Mouse (Mus musculus) ES-E14 (cell line): ENCODE results near the gene Chrm3. TPM values are rescaled to one million over a fixed set of nuclear protein-coding genes. Genes with fewer than 3 reads are reported as not detected.
"Not testable (repeated sequence)": the region's sequence is repeated elsewhere in the genome, so short reads cannot be mapped to it uniquely, and the experiment has no call there.

Experiments
- DNase-seq: peaks from one replicate; pipeline ENCODE4 v3.0.0-alpha.2; 2013; ENCODE audit warnings: low read depth, low spot score
- H3K27ac ChIP-seq: 2 replicates; pipeline ENCODE4 v1.5.1; 2012; ENCODE audit warnings: low read depth, mild to moderate bottlenecking, low read length, moderate library complexity, mixed read lengths; ENCODE audit not compliant: poor library complexity, insufficient read depth, severe bottlenecking
- H3K36me3 ChIP-seq: 2 replicates; pipeline ENCODE4 v1.6.1; 2012; ENCODE audit warnings: mild to moderate bottlenecking, low read length, moderate library complexity, mixed read lengths; ENCODE audit not compliant: control insufficient read depth, poor library complexity, insufficient read depth, severe bottlenecking
- H3K4me1 ChIP-seq, 2 experiments: fragments of 150-350 bp in 1 of 2; sonication (generic) in 1 of 2; 2 replicates each; pipeline ENCODE4 v1.6.1; 2012; ENCODE audit warnings: low read length in 2 of 2, mild to moderate bottlenecking in 1 of 2, mixed read lengths in 1 of 2; ENCODE audit not compliant: control insufficient read depth in 2 of 2, insufficient read depth in 2 of 2, poor library complexity in 1 of 2
- H3K4me3 ChIP-seq, 2 experiments: fragments of 150-350 bp in 1 of 2; sonication (generic) in 1 of 2; 2 replicates each; pipeline ENCODE4 v1.5.1; 2012; ENCODE audit warnings: low read length in 2 of 2, low read depth in 1 of 2, mild to moderate bottlenecking in 1 of 2, mixed read lengths in 1 of 2; ENCODE audit not compliant: insufficient read depth in 1 of 2, poor library complexity in 1 of 2, severe bottlenecking in 1 of 2
- H3K9ac ChIP-seq: 2 replicates; pipeline ENCODE4 v1.6.1; 2012; ENCODE audit warnings: low read depth, mild to moderate bottlenecking, low read length, mixed read lengths; ENCODE audit not compliant: poor library complexity, insufficient read depth, severe bottlenecking
- H3K9me3 ChIP-seq: fragments of 150-350 bp; sonication (generic); 2 replicates; pipeline ENCODE4 v1.6.1; 2012; ENCODE audit warnings: low read depth, mild to moderate bottlenecking, low read length; ENCODE audit not compliant: control insufficient read depth, insufficient read depth
- CHD2 ChIP-seq: IDR thresholded peaks from 2 replicates; pipeline ENCODE4 v1.6.1; 2014; ENCODE audit warnings: mild to moderate bottlenecking, low read depth, low read length, inconsistent platforms
- HCFC1 ChIP-seq: IDR thresholded peaks from 2 replicates; pipeline ENCODE4 v1.6.1; 2012; ENCODE audit warnings: low read length, inconsistent platforms, borderline replicate concordance; ENCODE audit not compliant: insufficient read depth
- MAFK ChIP-seq: IDR thresholded peaks from 2 replicates; pipeline ENCODE4 v1.6.1; 2014; ENCODE audit warnings: mild to moderate bottlenecking, low read depth, low read length, inconsistent platforms; ENCODE audit not compliant: insufficient read depth
- ZC3H11A ChIP-seq: IDR thresholded peaks from 2 replicates; pipeline ENCODE4 v1.6.1; 2012; ENCODE audit warnings: low read depth, mild to moderate bottlenecking, inconsistent platforms, low read length, borderline replicate concordance
- ZNF384 ChIP-seq: IDR thresholded peaks from 2 replicates; pipeline ENCODE4 v1.6.1; 2012; ENCODE audit warnings: low read depth, low read length, inconsistent platforms
- in situ Hi-C, 2 experiments: fragments of 600-800 bp; cut with MboI; formaldehyde crosslinking; loops; one replicate each; pipeline ENCODE4 v1.15.1; 2025; ENCODE audit warnings: low sequenced_read_pairs in 2 of 2, inconsistent platforms in 1 of 2; ENCODE audit not compliant: unreplicated experiment in 2 of 2
- total RNA-seq: library from RNA; depleted of rRNA; stranded (reverse); fragments of 300-350 nt; gene quantifications from 2 replicates; pipeline ENCODE4 v1.2.3, GENCODE M21; 2012

Chrm3 gene
- total RNA-seq, 1 experiment, result 2.7 TPM

DNA sequence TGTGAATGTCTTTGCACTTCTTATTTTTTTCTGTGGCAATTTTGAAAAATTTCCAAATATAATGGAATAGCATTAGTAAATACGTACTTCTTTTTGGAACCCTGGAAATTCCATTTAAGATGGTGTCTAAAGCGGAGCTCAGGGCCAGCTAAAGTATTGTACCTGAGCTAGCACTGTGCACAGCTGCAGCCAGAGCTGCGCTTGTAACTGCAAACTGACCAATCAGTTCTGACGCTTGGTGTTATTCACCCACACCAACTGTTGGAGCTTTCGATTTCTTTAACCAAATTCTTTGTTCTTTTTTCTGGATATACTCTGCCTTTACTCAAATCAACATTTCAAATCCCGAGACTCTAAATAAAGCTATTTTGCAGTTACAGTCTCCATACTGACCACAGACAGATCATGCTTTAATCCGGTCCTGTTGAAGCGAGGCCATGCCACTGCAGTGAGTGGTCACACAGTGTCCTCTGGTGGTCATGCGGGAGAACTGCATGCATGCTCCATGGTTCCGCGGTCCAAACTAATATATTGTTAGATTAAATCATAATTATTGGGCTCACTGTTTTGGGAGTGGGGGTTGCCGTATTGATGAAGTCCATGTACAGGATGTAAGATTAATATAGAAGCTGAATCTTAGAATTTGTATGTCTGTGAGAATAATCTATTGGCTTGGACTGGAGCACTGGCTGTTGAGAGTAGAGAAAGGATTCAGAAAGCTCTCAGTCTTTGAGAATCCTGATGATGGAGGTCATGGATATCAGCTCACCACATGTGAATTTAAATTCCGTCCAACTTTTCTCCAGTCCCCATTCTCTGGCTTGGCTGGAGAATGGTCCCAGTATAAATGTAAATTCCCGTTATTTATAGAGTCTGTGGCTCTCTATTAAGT, 513.9 kb downstream of the Chrm3 start:
- Histone ChIP-seq H3K36me3 (no peaks in the 10 kb centered on the region), H3K27ac (no peak overlapping the region), H3K4me3 (no peak overlapping the region), H3K4me1 (no peaks in the 10 kb centered on the region), H3K9me3 (no peaks in the 10 kb centered on the region), H3K9ac (no peak overlapping the region)
- peak; percentile 11 for DNase-seq
- no peak for TF ChIP-seq MAFK
- peak; percentile 100 for TF ChIP-seq ZC3H11A
- in situ Hi-C loops, result loop anchor here (5.0 to 10.0 kb wide), 2 partner anchors 652 to 664 kb away; no protein-coding TSS in a partner anchor

DNA sequence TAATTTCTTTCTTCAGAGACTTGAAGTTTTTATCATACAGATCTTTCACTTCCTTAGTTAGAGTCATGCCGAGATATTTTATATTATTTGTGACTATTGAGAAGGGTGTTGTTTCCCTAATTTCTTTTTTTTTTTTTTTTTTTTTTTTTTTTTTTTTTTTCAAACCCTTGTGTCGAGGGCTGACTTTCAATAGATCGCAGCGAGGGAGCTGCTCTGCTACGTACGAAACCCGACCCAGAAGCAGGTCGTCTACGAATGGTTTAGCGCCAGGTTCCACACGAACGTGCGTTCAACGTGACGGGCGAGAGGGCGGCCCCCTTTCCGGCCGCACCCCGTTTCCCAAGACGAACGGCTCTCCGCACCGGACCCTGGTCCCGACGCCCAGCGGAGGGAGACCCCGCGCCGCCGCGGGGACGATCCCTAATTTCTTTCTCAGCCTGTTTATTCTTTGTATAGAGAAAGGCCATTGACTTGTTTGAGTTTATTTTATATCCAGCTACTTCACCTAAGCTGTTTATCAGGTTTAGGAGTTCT, 526.4 kb downstream of the Chrm3 start:
- H3K27ac ChIP-seq, H3K9me3 ChIP-seq, H3K36me3 ChIP-seq, H3K4me1 ChIP-seq, H3K4me3 ChIP-seq, H3K9ac ChIP-seq, in situ Hi-C loops: not testable (repeated sequence)
- peak; percentile 28 for DNase-seq

GRCm38 (mm10) chr13:9826227-9826626, 534.4 kb downstream of the Chrm3 start:
- no peaks in the 10 kb centered on the region for H3K9me3 ChIP-seq
- TF ChIP-seq CHD2 (no peak), ZNF384 (no peak), HCFC1 (no peak), ZC3H11A (no peak), MAFK (no peak)
- no peak overlapping the region for H3K4me3 ChIP-seq
- H3K9ac ChIP-seq, result no peak overlapping the region
- no peaks in the 10 kb centered on the region for H3K4me1 ChIP-seq
- in situ Hi-C loops, result no loop called here
- DNase-seq, result peak; percentile 52
- no peaks in the 10 kb centered on the region for H3K36me3 ChIP-seq
- H3K27ac ChIP-seq, result no peak overlapping the region
